Mouse (Mus musculus): ENCODE results near the gene Haao.
A peak's percentile ranks its signal among the peaks of the same experiment; 100 is the strongest.

Haao gene

DNA sequence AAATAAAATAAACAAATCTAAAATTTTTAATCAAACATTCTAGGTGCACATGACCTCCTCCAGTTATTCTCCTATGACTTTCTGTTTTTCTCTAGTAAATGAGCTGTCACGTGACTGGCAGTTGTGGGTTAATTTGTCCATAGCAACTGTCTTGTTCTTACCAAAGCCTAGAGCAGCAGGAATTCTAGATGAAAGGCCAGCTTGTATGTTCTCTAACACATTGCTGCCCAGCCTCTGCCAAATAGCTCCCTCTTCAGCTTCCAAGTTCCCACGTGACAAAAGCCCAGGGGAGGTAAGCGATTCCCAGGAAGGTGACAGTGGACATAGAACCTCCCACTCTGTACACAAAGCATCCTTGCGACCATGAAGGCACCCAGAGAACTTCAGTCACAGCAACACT lies 13.6 kb downstream of the Haao start:
- DNase-seq (ENCODE audit: low spot score in 2 of 2), result no peak

DNA sequence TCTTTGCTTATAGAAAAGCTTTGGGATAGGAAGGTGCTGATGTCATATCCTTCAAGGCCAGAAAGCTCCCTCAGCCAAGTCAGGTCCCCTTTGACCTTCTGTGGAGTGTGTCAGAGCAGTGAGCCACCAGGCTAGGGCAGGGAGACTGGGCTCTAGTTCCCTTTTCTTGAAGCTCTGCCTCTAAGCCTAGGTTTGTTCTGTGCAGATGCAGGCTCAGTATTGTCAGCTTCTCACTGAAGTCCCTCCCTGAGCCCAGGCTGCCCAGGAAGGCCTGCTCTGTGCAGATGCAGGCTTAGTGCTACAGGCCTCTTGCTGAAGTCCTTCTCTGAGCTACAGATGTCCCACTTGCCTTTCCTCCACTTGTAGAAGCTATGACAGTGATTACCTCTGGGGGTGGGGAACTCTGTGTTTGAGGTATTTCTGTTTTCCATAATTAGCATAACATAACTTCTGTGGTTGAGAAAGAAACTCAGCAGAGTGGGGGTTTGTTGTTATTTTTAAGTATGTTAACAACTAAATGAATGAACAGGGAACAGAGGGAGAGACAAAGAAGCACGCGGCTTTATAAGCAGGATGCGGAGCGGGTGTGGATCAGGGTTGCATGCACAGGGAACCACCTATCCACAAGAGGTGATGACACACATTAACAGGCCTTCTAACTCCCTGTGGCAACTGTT lies 17.0 kb downstream of the Haao start:
- DNase-seq (ENCODE audit: low spot score in 2 of 2), result no peak

DNA sequence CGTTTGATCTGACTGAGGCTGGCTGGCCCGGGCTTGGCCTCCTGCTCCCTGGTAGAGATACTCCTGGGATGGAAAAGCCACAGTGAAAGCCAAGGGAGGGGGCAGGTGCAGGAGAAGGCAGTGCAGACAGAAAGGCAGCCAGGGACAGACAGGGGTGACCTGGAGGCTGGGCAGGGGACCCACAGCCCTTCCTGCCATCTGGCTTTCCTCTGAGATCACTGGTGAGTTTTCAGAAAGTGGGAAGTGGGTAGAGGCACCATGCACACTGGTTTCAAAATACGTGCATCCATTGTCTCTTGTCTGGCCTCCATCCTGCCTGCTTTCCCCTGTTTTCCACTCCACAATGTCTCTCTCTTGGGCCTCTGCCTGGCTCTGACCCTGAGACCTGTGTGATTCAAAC lies 18.4 kb downstream of the Haao start:
- no peak for DNase-seq (ENCODE audit: low spot score in 2 of 2)

DNA sequence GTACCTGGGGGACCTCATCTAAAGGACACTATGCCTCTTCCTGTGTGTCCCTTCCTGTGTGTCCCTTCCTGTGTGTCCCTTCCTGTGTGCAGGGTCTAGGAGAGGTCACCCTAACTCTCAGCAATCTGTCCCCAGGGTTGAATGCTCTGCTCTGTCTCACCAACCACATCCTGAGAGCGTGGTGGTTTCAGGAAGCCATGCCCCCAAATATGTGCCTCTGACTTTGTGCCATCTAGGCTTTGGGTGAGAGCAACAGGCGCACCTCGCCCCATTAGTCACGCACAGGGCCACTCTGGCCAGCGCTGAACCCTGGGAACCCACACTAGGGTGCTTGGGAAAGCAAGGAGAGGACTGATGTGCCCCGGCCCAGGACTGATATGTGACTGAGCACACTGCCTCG lies 23.9 kb downstream of the Haao start:
- no peak for DNase-seq (ENCODE audit: low spot score in 2 of 2)

DNA sequence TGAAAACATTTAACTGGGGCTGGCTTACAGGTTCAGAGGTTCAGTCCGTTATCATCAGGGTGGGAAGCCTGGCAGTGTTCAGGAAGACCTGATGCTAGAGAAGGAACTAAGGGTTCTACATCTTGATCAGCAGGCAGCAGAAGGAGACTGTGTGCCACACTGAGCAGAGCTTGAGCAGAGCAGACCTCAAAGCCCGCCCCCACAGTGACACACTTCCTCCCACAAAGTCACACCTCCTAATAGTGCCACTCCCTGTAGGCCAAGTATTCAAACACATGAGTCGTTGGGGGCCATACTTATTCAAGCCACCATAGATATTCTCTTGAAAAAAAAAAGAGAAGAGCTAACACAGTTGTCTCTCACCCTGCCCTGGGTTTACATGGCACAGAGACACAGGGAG lies 25.9 kb downstream of the Haao start:
- no peak for DNase-seq (ENCODE audit: low spot score in 2 of 2)

DNA sequence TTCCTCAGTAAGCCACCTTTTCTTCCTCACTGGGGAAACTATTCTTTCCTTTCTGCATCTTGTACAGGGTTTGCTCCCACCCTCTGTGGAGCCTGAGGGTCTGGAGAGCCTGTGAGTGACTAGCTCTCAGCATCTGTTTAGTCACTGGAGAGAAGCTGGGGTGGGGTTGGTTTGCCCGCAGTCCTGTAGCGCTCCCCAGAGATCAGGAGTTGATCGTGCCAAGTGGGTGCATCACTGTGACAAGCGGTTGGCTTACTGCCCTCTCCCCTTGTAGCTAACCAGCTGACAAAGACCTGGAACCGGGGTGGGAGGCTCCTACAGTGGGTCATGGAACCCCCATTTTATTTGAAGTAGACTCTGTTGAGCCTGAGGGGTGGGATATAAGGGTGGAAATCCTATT lies 27.1 kb downstream of the Haao start:
- DNase-seq (ENCODE audit: low spot score in 2 of 2), result no peak

DNA sequence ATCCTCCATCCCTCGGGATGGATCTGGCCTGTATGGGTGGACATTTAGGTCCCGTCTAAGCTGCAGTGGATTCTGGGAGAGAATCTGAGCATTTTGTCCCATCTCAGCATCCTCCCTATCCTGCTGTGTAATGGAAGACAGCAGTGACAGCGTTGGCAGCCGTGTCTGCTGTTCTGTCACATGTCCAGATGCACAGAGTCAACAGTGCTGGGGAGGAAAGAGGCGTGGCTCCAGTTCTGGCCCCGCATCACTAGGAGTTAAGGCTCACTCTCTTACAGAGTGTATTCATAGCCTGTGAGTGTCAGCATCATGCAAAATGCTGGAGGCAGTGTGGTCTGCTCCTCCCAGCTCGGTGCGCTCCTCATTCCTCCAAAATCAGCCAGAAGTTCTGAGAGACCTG lies 28.3 kb downstream of the Haao start:
- no peak for DNase-seq (ENCODE audit: low spot score in 2 of 2)

DNA sequence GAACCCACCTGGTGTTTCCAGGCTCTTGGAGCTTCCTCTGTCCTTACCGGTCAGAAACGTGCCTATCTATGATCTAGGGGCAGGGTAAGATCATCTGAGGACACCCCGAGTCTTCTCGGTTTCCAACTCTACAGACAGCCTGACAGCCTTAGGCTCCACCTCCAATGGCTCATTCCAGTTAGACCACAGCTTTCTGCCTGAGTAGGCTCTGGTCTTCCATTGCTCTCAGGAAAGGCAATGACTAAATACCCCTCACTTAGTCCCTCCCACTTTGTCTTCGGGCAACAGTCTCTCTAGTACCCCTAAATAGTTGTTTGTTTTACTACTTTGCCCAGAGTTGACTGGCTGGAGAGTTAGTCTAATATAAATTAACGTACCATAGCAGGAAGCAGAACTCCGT lies 30.8 kb downstream of the Haao start:
- no peak for DNase-seq (ENCODE audit: low spot score in 2 of 2)

DNA sequence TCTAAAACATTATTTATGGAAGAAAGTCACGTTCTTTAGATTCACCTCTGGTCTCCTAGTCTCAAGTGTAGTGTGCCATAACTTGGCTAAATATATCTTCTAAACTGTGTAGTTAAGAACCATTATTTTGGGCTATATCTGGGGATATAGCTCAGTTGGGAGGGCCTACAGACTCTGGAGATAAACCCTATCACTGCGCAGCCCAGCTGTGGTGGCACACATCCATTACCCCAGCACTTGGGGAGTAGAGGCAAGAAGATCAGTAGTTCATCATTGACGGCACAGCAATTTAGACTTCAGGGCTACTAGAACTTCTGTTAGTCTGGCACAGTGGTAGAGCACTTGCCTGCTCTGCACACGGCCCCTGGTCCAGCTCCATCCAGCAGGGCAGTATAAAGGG lies 34.7 kb downstream of the Haao start:
- no peak for DNase-seq (ENCODE audit: low spot score in 2 of 2)

DNA sequence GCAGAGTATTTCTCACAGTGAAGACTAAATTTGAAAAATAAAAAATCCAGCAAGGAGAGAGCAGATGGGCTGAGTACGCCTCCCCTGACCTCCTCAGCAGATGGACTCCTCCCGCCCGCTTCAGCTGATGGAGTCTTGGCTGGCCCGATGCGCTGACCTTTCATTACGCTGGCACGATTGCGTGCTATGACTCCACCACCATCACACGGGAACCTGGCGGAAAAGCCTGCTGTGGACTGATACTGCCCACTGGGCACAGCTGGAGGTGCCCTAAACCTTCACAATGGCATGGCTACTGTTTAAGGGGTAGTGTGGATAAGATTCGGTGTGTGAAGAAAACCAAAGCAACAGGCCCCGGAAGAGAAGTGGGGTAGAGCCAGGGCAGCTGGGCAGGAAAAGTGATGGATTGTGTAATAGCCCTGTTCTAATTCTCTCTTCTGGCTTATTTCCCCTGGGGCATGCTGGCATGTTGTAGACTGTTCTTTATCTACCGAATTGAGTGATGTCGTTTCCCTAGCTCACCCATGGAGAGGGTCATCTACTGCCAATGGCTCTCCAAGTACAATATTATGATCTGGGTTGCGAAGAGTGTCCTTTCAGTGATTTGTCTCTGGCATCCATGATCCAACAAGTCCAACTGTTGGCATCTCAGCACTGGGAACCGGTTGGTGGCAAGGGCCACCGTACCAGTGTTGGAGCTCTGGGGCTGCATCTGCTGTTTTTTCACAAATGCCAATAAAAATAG lies 35.4 kb downstream of the Haao start:
- DNase-seq (ENCODE audit: low spot score in 2 of 2), result no peak

DNA sequence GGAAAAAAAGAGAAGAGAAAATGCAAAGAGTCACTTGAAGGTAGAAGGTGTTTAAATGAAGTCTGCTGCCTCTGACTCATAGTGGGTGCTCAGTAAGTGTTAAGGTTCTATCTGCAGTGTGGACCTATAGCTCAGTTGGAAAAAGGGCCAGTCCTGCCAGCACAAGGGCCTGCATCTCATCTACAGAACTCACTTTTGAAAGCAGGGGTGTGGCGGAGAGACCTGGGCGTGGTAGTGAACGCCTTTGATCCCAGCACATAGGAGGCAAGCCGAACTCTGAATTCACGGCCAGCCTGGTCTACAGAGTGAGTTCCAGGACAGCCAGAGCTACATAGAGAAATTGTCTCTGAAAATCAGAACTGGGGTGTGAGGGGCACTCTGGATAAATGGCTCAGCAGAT lies 37.5 kb downstream of the Haao start:
- DNase-seq (ENCODE audit: low spot score in 2 of 2), result no peak

DNA sequence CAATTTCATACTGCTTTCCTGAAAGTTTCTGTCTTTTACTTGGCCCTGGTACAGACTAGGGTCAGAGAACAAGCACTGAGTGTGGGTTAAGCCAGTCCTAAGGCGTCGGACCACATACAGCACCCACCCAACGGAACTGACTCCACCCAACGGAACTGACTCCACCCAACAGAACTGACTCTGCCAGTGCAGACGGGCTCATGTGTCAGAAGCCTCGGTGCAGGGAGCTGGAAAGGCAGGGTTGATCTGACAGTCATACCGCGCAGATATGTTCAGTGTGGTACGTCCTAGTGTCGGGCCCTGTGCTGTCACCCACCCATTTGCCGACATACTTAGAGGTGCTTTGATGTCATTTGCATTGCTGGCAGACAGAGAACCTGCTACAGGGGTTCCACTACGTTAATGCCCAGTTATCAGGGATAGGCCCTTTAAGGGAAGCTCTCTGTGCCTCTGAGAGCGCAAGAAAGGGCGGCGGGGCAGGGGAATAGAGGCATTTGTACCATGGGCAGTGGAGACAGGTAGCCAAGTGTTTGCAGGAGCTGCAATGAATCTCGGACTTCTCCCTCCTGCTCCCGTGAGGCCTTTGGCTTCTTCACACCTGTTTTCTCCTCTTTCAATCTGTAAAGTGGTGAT lies 38.5 kb downstream of the Haao start:
- DNase-seq (ENCODE audit: low spot score in 2 of 2), result no peak

DNA sequence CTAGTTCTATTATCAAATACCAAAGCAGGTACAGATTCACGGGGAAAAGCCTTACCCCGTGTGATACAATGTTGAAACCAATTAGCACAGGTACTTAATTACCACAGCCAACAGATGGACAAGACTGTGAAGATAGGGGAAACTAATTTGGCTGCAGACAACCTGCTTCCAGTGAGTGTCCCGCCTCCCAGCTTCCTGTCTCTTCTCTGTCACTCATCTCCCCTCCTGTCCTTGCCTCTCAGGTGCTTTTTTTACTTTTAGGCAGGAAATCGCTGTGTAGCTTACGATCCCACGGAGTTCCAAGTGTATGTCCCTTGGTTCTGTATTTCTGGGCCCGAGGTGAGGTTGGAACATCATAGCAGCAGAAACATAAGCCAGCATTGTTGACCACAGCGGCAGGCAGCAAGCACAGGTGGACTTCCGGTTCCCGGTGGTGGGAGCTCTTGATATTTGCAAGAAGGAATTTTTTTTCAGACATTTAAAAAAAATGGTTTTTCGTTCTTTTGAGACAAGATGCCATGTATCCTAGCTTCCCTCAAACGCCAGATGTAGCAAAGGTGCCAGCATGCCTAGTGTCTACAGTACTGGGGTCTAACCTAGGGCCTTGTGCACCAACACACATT lies 39.2 kb downstream of the Haao start:
- DNase-seq (ENCODE audit: low spot score in 2 of 2), result no peak

DNA sequence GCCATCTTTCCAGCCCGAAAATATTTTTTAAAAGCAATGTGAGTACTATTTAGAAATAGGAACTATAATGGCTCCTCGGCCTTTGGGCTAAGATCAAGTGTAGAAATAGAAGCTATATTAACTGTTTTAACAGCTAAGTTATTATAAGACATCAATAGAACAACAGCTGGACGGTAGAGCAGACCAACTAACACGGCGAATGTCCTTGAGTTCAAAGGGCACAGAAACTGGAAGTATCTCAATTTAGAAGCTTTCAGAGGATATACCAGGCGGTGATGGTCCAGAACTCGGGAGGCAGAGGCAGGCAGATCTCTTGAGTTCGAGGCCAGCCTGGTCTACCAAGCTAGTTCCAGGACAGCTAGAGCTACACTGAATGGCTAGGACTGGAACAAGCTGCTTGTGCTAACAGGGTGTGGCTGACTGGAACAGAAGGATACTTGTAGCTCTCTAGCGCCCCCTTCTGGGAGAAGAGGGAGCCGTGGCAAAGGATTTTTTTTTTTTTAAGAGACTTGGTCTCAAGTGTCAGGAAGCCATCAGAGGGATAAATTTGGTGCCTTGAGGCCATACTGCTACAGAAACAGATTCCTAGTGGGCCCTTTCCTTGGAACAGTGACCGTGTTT lies 39.9 kb downstream of the Haao start:
- DNase-seq (ENCODE audit: low spot score in 2 of 2), result peak; percentile 43 to 64

DNA sequence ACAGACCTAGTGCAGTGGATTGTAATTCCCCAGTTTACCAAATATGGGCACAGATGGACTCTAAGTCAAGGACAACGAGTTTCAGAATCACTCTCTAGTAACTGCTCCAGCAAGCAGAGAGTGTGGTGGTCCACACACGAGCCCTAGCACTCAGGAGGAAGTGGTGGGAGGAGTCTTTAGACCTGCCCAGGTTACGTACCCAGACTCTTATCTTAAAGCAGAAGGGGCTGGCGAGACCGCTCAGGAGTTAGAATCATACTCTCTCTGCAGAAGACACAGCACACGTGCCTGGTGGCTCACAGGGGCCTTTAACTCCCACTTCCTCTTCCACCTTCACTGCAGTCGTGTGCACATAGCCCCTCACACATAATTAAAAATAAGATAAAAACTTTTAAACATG lies 40.4 kb downstream of the Haao start:
- no peak for DNase-seq (ENCODE audit: low spot score in 2 of 2)

DNA sequence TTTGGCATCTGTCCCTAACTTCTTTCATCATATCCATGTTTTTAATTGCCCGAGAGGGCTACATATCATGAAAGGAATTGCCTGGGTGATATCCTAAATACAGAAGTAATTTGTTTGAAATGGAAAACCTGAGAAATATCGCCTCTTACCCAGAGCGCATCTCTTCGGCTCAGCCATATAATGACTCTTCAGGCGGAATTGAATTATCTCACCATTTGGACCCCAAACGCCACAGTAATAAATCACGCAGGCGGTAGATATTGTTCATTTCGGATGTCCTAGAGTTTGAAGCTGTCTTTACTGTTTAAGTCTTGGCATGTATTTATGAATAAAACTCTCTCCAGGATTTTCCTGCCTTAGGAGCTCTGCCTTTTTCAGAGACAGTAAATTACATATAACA lies 42.7 kb downstream of the Haao start:
- DNase-seq (ENCODE audit: low spot score in 2 of 2), result no peak

DNA sequence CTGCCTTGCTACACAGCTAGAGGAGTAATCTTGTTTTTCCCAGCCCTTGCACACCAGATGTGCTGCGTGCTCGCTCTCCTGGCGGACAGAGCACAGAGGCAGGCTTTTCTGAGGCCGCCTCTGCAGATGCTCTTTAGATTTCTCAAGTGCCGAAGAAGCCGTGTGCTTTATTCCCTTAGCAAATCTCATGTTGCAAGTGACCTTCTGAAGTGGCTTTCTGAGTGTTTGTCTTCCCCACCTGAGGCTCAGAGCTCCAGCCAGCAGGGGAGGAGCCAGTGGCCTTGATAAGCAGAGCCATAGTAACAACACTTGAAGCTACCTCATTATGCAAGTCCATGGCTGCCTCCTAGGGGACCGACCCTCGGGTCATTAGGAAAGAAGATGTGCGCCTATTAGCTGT lies 43.8 kb downstream of the Haao start:
- DNase-seq (ENCODE audit: low spot score in 2 of 2), result no peak

DNA sequence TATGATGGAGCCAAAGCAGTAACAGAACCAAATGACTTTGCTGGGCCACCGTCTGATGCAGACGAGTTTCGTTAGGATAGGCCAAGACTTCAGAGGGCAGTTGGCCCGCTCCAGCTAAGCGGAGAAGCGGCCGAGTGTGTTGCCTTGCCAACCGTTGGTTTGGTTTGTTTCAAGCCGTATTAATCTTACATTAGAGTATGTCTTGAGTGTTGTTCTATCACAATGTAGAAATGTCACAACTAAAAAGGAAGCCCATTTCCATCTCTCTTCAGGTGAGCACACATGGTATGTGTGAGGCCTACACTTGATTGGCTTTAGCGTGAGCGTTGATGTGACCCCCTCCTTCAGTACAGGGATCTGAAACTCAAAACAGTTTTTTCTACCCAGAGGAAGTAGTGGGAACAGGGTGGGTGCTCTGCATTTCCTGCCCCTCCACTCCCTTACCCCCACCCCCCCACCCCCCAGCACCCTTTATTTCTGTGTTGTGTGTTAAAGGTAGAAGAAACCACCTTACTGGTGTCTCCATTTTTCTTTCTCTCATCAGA lies 48.2 kb downstream of the Haao start:
- no peak for DNase-seq (ENCODE audit: low spot score in 2 of 2)

DNA sequence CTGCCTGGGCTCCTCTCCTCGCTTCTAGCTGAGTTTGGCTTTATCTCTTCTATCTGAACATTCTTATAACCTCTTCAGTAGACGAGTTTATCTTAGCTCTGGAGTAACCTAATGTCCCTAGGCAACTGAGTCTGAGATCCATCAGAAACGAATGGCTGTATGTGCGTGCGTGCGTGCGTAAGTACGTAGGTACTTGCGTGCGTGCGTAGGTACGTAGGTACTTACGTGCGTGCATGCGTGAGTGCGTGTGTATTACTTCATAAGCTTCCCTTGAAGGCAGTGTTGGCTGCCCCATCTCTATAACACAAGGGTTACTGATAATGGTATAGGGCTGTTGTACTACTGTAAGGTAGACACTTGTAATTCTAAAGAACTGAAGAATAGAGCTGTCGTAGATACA lies 52.6 kb downstream of the Haao start:
- no peak for DNase-seq (ENCODE audit: low spot score in 2 of 2)

DNA sequence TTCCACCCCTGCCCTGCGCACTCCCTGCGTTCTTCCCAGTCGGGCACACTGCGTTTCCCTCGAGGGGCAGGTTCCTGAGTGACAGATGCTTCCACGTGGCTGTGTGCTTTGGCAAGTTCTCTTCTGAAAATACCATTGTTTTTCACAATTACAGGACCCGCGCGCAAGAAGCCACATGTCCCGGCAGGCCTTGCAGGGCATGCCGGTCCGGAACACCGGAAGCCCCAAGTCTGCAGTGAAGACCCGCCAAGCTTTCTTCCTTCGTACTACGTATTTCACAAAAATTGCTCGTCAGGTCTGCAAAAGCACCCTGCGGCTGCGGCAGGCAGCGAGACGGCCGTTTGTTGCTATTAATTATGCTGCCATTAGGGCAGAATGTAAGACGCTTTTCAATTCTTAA lies 55.4 kb downstream of the Haao start:
- no peak for DNase-seq (ENCODE audit: low spot score in 2 of 2)

DNA sequence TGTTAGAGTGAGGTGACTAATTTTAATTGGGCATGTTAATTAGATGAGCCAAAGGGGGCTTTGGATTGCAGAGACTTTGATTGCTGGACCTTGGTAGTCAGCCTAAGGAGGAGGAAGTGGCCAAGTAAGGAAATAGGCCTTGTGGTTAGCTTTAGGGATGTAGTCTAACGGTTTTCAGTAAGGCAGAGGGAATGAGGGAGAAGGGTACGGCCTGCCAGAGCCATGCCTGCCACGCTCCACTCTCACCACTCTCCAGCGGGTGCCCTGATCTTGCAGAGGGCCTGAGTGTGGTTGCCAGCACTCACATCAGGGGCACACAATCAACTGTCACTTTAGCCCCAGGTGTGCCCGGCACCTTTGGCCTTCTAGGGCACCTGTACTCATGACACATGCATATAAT lies 57.6 kb downstream of the Haao start:
- DNase-seq (ENCODE audit: low spot score in 2 of 2), result no peak

DNA sequence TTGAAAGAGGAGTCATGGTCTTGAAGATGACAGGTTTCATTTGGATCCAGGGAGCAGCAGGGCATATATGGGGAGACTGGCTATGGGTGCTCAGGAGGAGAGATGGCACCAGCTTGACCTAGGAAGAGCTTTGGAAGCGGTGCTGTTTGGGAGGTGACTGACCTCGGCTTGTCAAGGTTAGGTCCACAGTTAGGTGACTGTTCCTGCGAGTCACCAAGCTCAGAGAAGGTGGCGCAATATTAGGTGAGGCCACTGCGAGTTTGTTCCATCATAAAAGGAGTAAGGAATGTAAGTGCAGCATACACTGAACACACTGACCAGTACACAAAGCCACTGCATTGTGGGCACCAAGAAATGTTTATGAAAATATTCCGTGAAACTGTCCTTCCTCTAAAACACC lies 61.3 kb downstream of the Haao start:
- DNase-seq (ENCODE audit: low spot score in 2 of 2), result no peak

Measured in frontal cortex, postnatal 25 days (tissue).